Mouse (Mus musculus) liver, adult 2 months (tissue): ENCODE data around the gene Drd1.

Source experiments
- CTCF ChIP-seq: fragments of 200-500 bp; IDR thresholded peaks from 2 replicates; pipeline ENCODE4 v1.5.1; 2011; ENCODE audit warnings: low read depth, low read length, control low read depth
- POLR2A ChIP-seq: fragments of 200-500 bp; IDR thresholded peaks from 2 replicates; pipeline ENCODE4 v1.6.1; 2011; ENCODE audit warnings: low read length, control low read depth; ENCODE audit not compliant: insufficient read depth; ENCODE audit errors: extremely low read depth

DNA sequence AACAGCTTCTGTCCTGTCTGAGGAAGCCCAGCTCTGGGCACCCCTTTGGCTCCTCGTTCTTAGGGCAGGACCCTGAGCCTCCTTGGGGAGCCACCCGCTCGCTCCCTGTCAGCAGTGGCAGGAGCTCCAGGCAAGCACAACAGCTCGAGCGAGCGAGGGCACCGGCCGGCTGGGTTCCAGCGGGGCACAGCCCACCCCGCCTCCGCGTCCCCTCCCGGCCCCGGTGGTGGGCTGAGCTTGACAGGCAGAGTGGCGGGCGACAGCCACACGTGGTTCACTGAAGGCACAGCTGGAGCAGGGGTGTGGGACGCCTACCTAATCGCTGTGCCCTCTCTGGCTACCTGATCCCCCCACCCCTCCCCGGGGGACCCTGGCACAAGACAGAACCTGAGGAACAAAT, 543 bp downstream of the Drd1 start:
- TF ChIP-seq CTCF (no peak), POLR2A (no peak)
